In the genomic region with DNA sequence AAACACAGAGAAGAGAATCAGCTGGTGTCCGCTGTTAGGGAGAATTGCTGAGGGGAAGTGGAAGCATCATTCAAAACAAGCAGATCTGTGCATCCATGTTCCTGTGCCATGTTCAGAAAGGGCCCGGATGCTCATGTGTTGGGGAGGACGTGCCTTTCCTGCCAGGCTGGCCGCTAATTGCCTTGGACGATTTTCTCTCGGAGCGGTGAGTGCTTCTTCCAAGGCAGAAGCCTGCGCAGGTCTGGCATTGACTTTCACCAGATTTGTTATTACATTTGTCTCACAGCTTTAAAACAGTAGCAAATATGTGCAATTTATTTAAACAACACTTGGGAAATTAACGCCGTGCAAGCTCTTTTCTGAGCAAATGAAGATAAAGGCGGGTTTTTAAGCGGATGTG, we compare ENCODE assay signal across 15 mouse cellular contexts.
DNase-seq lines count a peak whose midpoint lies in the region; ATAC-seq and TF ChIP-seq lines count a peak whose summit lies in the region.
"Had no signal": no experiment of that assay in that cellular context is flagged by ENCODE, and none has a peak within 500 bp of the region (broad histone marks: within the 10 kb centered on the region; RNA-seq: fewer than 3 reads in every experiment).

No protein-coding gene starts in this region.

- ATAC-seq in forebrain, embryonic 13.5 days = peak; percentile 19; the same call in 1 of the 2 replicates
- ATAC-seq: lung, postnatal 0 days had no signal

- peak; percentile 16 to 42 for DNase-seq in layer of hippocampus, adult 18-20 months (ENCODE audit: low spot score in 2 of 2)
- no peak for DNase-seq in layer of hippocampus, postnatal 25 days (ENCODE audit: extremely low spot score in 1 of 2, low spot score in 1 of 2)
- peak; percentile 90 for DNase-seq in brain, embryonic 14.5 days (ENCODE audit: low read depth)
- peak; percentile 29 to 33 for DNase-seq in layer of hippocampus, postnatal 36 days
- DNase-seq in left cerebral cortex, adult 18-20 months (ENCODE audit: low spot score in 2 of 2) = no peak
- DNase-seq in gastrocnemius, adult 18-20 months (ENCODE audit: low spot score) = no peak
- DNase-seq: adrenal gland, adult 8-10 months; cerebellum, adult 9-10 months; heart, adult 18-20 months; heart, postnatal 10 days; spleen, adult 18-20 months; thymus, postnatal 14 days had no signal

- TF ChIP-seq POLR2A in brain, embryonic 14.5 days (IDR thresholded peaks at IDR 0.05; ENCODE audit: borderline replicate concordance, extremely low read depth, insufficient read depth, insufficient read length, poor library complexity, severe bottlenecking) = no peak

- no peaks in the 10 kb centered on the region for H3K9me3 ChIP-seq in forebrain, embryonic 13.5 days (replicated peaks)

- 50% methylated on average over 12 of the region's 12 CpGs for WGBS in forebrain, embryonic 13.5 days

- H3K36me3 ChIP-seq in forebrain, embryonic 13.5 days (ENCODE audit: poor library complexity, severe bottlenecking) = peaks cover 4% of the 10 kb centered on the region; the same call in 1 of the 2 replicates

- peaks cover 70% of the 10 kb centered on the region for H3K4me1 ChIP-seq in forebrain, embryonic 13.5 days

- H3K4me2 ChIP-seq in forebrain, embryonic 13.5 days = no peak overlapping the region

- no peaks in the 10 kb centered on the region for H3K27me3 ChIP-seq in forebrain, embryonic 13.5 days

- H3K4me3 ChIP-seq in forebrain, embryonic 13.5 days = no peak overlapping the region

- H3K9ac ChIP-seq in forebrain, embryonic 13.5 days = no peak overlapping the region
- H3K9ac ChIP-seq: liver, embryonic 14.5 days had no signal

- peak overlapping the region; percentile 61 for H3K27ac ChIP-seq in forebrain, embryonic 13.5 days
- H3K27ac ChIP-seq: liver, embryonic 14.5 days had no signal

- no peak for TF ChIP-seq CTCF in brain, embryonic 14.5 days (IDR thresholded peaks at IDR 0.05; ENCODE audit: borderline replicate concordance, extremely low read depth, insufficient read depth, insufficient read length)

Comparison
In these comparisons a context has a peak if more than half of its experiments do, and no peak if none do; other contexts are left out.
1. DNase-seq: peak in layer of hippocampus, adult 18-20 months (2 of 2), brain, embryonic 14.5 days (single experiment) and layer of hippocampus, postnatal 36 days (2 of 2); none in layer of hippocampus, postnatal 25 days (0 of 2), left cerebral cortex, adult 18-20 months (0 of 2) and gastrocnemius, adult 18-20 months (single experiment).